Mouse (Mus musculus): ENCODE measurements around the gene Banf2.
A peak's percentile ranks its signal among the peaks of the same experiment; 100 is the strongest.

Banf2 gene

GRCm38 (mm10) chr2:144032664-144033063, at the start of gene Banf2:
TSS of gene Banf2 (plus strand) at chr2:144033059.
- DNase-seq (ENCODE audit: extremely low read depth, insufficient read length, low spot score), result no peak

GRCm38 (mm10) chr2:143983482-143983881, 49.4 kb upstream of the Banf2 start:
- DNase-seq (ENCODE audit: extremely low read depth, insufficient read length, low spot score), result no peak

GRCm38 (mm10) chr2:143987485-143987884, 45.4 kb upstream of the Banf2 start:
- no peak for DNase-seq (ENCODE audit: extremely low read depth, insufficient read length, low spot score)

GRCm38 (mm10) chr2:143988016-143988415, 44.8 kb upstream of the Banf2 start:
- DNase-seq (ENCODE audit: extremely low read depth, insufficient read length, low spot score), result no peak

- DNase-seq (ENCODE audit: extremely low read depth, insufficient read length, low spot score), result no peak
These were observed 41.9 kb upstream of the Banf2 start for GRCm38 (mm10) chr2:143990997-143991396.

- no peak for DNase-seq (ENCODE audit: extremely low read depth, insufficient read length, low spot score)
These were observed 40.7 kb upstream of the Banf2 start for GRCm38 (mm10) chr2:143991964-143992672.

GRCm38 (mm10) chr2:143992977-143993376, 39.9 kb upstream of the Banf2 start:
- no peak for DNase-seq (ENCODE audit: extremely low read depth, insufficient read length, low spot score)

- DNase-seq (ENCODE audit: extremely low read depth, insufficient read length, low spot score), result no peak
These were observed 30.5 kb upstream of the Banf2 start for GRCm38 (mm10) chr2:144002229-144002984.

- no peak for DNase-seq (ENCODE audit: extremely low read depth, insufficient read length, low spot score)
These were observed 29.3 kb upstream of the Banf2 start for GRCm38 (mm10) chr2:144003544-144003943.

GRCm38 (mm10) chr2:144005166-144005955, 27.5 kb upstream of the Banf2 start:
- no peak for DNase-seq (ENCODE audit: extremely low read depth, insufficient read length, low spot score)

- DNase-seq (ENCODE audit: extremely low read depth, insufficient read length, low spot score), result no peak
These were observed 26.2 kb upstream of the Banf2 start for GRCm38 (mm10) chr2:144006686-144007085.

GRCm38 (mm10) chr2:144007211-144007610, 25.6 kb upstream of the Banf2 start:
- DNase-seq (ENCODE audit: extremely low read depth, insufficient read length, low spot score), result no peak

GRCm38 (mm10) chr2:144009081-144009480, 23.8 kb upstream of the Banf2 start:
- no peak for DNase-seq (ENCODE audit: extremely low read depth, insufficient read length, low spot score)

- DNase-seq (ENCODE audit: extremely low read depth, insufficient read length, low spot score), result no peak
These were observed 23.1 kb upstream of the Banf2 start for GRCm38 (mm10) chr2:144009551-144010281.

GRCm38 (mm10) chr2:144010282-144011044, 22.4 kb upstream of the Banf2 start:
- DNase-seq (ENCODE audit: extremely low read depth, insufficient read length, low spot score), result peak; percentile 86

GRCm38 (mm10) chr2:144011080-144011551, 21.7 kb upstream of the Banf2 start, which contains the start of gene Rrbp1:
TSS of gene Rrbp1 (minus strand) at chr2:144011263.
- peak; percentile 99 for DNase-seq (ENCODE audit: extremely low read depth, insufficient read length, low spot score)

- DNase-seq (ENCODE audit: extremely low read depth, insufficient read length, low spot score), result no peak
These were observed 18.8 kb upstream of the Banf2 start for GRCm38 (mm10) chr2:144014051-144014450.

- no peak for DNase-seq (ENCODE audit: extremely low read depth, insufficient read length, low spot score)
These were observed 18.4 kb upstream of the Banf2 start for GRCm38 (mm10) chr2:144014481-144014880.

GRCm38 (mm10) chr2:144015861-144016260, 17.0 kb upstream of the Banf2 start:
- no peak for DNase-seq (ENCODE audit: extremely low read depth, insufficient read length, low spot score)

GRCm38 (mm10) chr2:144019971-144020370, 12.9 kb upstream of the Banf2 start:
- no peak for DNase-seq (ENCODE audit: extremely low read depth, insufficient read length, low spot score)
